Mouse (Mus musculus) testis, postnatal 14 days (tissue): ENCODE results near the gene Olfr555.
"Not testable (repeated sequence)": the region's sequence is repeated elsewhere in the genome, so short reads cannot be mapped to it uniquely, and the experiment has no call there.

Source experiments
- DNase-seq: peaks from one replicate; pipeline ENCODE4 v3.0.0; 2021; ENCODE audit warnings: low spot score

Olfr555 gene

DNA sequence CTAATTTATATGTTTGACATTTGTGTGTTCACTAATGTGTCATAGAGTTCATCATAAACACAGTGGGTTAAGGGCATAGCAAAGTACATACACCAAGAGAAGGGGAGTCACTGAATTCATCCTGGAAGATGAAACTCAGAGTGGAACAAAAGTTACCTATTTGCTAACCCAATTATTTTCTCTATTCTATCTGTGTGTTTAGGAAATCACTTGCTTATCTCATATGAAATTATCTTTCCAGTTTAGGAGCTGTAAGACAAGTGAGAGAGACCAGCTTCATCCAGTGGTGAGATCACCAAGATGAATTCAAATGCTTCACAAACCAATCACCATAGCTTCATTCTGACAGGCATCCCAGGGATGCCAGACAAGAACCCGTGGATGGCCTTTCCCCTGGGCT, at the start of gene Olfr555:
Olfr555 (plus strand) TSS at position 301 of the 400 bp plus-strand sequence.
- DNase-seq, result no peak

DNA sequence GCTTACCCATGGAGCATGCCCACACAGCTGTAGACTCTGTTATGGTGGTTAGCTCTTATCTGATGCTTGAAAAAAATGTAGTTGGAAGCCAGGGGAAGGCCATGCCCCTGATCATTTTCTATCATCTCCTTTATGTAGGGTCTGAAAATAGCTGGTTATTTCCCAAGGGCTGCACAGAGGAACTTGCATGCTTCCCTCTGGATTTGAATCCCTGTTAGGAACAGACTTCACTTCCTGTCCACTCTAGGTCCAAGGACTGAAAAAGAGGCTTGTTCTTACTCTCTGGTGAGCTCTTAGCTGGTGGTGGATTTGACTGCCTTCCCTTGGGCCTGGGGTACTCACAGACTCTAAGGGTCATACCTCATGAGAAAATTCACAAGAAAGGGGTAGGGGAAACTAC, 40.5 kb upstream of the Olfr555 start, which contains the start of gene Olfr553:
Olfr553 (minus strand) TSS at position 101 of the 400 bp plus-strand sequence.
- DNase-seq, result no peak

DNA sequence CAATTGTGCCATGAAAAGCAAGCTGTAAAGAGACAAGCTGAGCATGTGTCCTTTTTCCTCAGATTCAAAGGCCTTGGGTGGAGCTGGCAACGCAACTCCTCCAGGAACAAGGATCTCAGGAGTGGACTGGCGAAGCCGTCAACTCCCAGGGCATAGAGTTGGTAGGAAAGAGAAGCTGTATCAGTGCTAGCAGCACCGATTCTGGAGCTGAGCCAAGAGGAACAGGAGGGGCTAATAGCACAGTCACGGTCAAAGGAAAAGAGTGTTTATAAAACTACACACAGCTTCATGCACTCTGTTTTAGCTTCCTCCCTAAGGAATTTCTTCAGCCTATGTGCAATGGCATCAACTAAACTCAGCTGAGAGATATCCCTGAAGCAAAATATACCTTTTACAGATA, 39.0 kb upstream of the Olfr555 start:
- no peak for DNase-seq

DNA sequence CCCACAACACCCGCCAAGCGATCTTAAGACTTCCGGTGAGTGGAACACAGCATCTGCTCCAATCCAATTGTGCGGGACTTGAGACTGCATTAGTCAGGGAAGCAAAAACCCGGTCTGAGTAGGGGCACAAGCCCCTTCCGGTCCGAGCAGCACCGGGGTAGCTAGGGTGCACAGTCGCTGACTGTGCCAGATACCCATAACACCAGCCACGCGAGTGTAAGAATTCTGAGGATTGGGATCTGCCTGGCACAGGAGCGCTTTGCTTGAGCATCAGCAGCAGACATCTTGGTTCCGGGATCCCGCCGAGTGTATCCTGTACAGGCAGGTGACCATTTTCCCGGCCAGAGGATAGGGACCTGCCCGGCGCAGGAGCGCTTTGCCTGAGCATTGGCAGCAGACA, 38.3 kb upstream of the Olfr555 start:
- not testable (repeated sequence) for DNase-seq

DNA sequence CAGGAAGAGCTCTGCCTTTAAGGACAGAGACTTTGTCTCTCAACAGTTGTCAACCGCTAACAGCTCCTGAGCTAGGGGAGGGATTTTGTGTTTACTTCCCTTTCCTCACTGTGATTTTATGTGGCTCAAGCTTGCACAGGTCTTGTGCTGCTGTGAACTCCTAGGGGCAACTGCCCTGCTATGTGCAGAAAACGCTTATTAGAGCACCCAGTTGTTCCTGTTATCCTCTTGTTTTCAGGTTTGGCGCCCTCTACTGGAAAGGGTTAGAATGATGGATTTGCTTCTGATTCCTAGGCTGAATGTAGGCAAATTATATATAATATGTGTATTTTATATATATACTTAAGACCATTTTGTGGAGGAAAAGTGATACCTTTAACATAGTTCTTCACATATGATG, 22.0 kb upstream of the Olfr555 start:
- DNase-seq, result no peak

DNA sequence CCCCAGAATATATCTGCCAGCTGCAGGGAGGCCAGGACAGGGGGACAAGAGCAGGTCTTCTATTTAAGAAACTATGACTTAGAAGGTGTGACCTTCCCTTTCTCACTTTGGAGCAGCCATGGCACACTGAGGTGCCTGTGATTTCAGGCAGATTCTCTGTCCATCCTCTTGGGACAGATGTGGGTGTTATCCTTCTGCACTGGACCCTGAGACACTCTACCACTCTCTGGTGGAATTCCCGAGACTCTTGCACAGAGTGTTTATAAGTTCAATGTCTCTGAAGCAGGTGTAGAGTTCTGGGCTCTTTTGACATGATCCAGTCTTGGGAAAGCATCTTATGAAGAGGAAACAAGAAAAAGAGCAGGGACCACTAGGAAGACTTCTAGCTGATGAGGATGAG, 20.5 kb upstream of the Olfr555 start, which contains the start of gene Olfr554:
Olfr554 (plus strand) TSS at position 301 of the 400 bp plus-strand sequence.
- no peak for DNase-seq

DNA sequence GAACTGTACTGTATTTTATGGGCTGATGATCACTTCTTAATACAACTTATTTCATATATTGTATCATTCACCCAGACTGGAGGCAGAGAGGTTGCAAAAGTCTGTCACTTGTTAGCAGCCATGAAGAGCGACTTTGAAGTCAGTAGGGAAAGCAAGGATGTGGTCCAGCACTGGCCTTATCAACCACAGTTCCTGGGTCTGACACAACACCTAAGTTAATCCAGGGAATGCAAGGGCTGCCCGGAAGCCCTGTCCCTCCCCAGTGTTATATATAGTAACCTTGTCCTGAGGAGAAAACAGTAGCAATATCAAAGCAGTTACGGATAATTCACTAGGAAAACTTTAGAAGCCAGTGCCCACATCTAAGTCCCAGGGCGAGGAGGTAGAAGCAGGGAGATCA, 13.7 kb upstream of the Olfr555 start:
- DNase-seq, result not testable (repeated sequence)

DNA sequence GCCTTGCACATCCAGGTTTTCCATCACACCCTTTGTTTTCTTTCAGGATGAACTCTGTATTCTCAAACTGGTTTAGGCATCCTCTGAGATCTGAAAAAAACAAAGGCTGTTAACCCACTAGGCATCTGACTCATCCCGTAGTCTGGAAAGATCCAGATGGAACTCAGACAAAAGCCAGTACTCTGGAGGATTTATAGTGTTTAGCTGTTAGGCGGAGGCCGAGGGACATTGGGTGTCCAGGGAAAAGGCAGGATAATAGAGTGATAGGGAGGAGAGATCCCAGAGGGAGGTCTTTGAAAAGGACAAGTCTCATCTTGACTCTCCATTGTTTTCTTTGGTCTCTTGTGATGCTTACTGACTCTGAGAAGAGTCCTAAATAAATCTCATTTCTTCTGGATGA, 6.0 kb downstream of the Olfr555 start, which contains the start of gene Olfr556:
Olfr556 (plus strand) TSS at position 301 of the 400 bp plus-strand sequence.
- DNase-seq, result no peak

DNA sequence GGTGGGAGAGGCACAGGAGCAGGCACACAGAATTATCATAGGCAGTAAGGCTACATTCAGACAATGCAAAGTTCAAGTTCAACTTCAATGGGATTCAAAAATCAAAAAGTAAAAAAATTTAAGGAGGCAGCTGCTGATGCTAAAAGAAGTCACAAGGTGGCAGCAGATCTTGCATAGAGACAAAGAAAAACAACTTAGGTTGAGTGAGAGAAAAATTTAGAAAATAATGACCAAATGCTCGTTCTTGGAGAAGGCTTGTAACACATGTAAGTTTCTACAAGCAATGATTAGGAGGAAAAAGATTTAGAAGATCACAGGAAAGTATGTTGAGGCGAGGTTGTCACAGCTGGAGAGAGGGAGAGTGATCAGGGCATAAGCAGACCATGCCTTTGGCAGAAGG, 6.8 kb downstream of the Olfr555 start:
- no peak for DNase-seq

DNA sequence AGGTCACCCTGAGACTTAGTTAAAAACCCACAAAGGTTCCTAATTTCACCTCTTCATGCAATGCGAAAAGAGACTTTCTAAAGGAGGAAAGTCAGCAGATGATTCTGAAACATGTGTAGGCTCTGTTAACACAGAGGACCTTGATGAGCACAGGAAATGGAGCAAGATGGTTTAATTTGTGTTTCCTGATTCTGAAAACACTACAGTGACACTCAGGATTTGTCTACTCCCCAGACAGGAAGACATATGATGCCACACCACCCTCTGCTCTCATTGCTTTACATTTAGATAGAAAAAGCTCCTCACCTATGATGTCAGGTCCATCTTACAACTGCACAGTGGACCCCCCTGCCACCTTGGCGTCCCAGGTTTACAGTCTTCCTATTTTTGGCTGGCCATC, 17.6 kb downstream of the Olfr555 start:
- no peak for DNase-seq

DNA sequence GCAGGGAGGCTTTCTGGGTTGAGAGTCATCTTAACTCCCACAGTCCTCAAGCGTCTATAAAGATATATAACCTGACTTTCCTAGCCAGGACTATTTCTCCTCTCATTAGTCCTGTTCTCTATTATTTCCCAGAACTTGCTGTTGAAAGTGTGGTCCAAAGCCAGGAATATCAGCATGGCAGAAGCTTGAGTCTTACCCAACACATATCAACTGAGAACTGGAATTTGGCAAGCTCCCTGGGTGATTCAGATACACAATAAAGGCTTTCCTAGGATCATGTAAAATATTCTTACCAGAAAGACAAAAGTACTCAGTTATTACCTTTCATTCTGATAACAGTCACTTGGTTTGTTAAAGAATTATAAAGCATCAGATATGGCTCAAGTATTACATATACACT, 23.3 kb downstream of the Olfr555 start:
- DNase-seq, result no peak

DNA sequence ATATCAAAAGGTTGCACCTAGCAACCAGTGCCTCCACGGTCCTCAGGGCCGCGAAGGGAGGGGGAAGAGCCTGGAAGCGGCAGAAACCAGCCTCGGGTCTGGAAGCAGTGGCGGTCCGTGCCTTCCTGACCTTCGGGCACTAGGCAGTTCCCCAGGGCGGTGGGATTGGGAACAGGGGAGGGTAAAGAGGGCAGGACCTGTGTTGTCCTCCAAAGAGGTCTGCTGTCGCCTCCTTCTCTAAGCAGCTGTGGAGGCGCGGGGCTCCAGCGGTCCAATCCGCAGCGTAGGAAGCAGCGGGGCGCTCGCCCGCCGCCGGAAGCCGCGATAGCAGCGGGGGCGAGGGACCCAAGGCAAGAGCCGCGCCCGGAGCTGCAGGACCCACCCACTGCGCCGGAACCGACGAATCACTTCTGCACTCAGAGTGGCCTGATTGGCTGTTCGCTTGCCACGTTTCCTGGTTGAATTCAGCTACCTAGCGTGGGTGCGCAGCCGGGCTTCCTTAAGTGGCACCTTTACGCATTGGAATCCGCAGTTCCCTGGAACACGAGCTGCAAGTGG, 28.4 kb downstream of the Olfr555 start, which contains the start of gene Trim68:
Trim68 (minus strand) TSS at position 384 of the 558 bp plus-strand sequence.
- DNase-seq, result peak; percentile 92

DNA sequence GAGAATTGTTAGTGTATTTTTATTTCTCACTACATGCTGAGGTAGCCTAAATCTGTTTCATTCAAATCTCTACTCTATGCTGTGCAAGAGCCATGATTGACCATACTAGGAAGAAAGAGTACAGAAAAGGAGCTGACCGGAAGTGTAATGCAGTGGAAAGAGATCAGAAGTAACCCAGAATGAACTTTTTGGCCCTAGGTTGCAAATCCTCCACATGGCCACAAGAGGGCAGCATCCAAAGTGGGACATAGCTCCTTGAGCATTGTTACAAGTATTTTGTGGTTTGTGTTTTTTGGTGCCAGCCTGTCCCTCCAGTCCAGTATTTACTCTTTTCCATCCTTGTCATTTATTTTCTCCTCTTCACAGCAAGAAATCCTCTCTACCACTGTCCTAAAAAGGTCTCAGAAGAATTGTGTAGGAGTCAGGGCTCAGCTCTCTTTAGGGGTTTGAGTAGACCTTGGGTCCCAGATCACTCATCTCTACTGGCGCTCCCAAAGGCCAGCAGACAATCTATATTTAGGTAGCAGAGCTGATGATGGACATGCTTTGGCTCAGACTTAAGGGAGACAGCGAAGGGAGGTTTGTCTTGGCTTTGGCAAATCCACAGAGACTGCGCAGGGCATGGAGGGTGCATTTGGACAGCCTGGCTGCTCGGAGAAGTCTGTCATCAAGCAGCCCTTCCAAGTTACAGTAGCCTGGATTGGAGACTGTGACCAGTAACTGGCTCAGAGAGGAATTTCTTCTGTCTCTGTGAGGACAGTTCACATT, 36.9 kb downstream of the Olfr555 start, which contains the start of gene Olfr557:
Olfr557 (plus strand) TSS at position 553 of the 768 bp plus-strand sequence.
- DNase-seq, result no peak

DNA sequence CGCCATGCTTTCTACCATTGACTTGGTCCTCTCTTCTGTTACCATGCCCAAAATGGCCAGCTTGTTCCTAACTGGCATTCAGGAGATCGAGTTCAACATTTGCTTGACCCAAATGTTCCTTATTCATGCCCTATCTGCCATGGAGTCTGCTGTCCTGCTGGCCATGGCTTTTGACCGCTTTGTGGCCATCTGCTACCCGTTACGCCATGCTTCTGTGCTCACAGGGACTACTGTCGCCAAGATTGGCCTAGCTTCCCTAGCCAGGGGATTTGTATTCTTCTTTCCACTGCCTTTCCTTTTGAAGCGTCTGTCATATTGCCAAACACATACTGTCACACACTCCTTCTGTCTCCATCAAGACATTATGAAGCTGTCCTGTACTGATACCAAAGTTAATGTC, 39.8 kb downstream of the Olfr555 start:
- no peak for DNase-seq

DNA sequence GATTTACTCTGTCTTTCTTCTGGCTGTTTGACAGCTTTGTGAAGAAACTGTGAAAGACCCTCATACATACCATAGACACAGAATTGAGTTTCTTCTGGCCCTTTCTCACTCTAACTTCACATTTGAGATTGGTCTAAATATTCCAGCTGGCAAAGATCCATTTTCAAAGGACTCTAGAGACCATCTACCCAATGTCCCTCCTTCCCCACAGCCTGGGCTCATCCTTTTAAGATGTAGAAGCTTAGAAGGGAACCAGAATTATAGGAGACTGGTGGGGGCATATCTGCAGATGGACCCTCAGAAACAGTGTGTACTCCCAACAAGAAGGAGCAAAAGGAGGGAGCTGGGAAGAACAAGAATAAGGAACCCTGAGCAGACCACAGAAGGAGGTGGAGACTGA, 43.3 kb downstream of the Olfr555 start, which contains the start of gene Olfr558:
Olfr558 (plus strand) TSS at position 301 of the 400 bp plus-strand sequence.
- no peak for DNase-seq
